In the genomic region with DNA sequence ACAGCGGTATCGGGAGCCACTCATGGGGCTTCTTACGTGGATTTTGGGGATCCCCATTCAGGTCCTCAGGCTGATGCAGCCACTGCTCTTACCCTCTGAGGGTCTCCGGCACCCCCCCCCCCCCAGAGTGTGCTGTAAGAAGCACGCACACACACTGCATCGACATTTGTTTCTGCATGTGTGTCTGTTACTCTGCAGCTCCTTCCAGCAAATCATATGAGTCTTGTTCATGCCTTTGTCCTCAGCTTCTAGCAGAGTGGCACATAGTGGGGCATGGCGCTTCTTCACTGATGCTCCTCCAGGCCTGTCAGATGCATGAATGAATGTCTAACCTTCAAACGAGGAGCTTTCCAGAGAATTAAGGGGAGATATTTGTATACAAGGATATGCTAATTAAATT, we compare ENCODE assay signal across 15 mouse cellular contexts. TPM values are rescaled to one million over a fixed set of nuclear protein-coding genes. Genes with fewer than 3 reads are reported as not detected.
"Had no signal": no experiment of that assay in that cellular context is flagged by ENCODE, and none has a peak within 500 bp of the region (broad histone marks: within the 10 kb centered on the region; RNA-seq: fewer than 3 reads in every experiment).

No protein-coding gene starts in this region.

- H3K27ac ChIP-seq: kidney, embryonic 15.5 days; left cerebral cortex, adult 2 months; liver, embryonic 13.5 days; midbrain, embryonic 12.5 days; neural tube, embryonic 12.5 days had no signal

- H3K36me3 ChIP-seq: kidney, embryonic 15.5 days; liver, embryonic 13.5 days; midbrain, embryonic 12.5 days; neural tube, embryonic 12.5 days had no signal

- H3K9ac ChIP-seq: kidney, embryonic 15.5 days; liver, embryonic 13.5 days; midbrain, embryonic 12.5 days; neural tube, embryonic 12.5 days had no signal

- H3K27me3 ChIP-seq: liver, embryonic 13.5 days; neural tube, embryonic 12.5 days had no signal

- H3K4me2 ChIP-seq: kidney, embryonic 15.5 days; liver, embryonic 13.5 days; midbrain, embryonic 12.5 days; neural tube, embryonic 12.5 days had no signal

- H3K9me3 ChIP-seq: kidney, embryonic 15.5 days; liver, embryonic 13.5 days; midbrain, embryonic 12.5 days; neural tube, embryonic 12.5 days had no signal

- DNase-seq: kidney, postnatal 10 days; kidney, postnatal 36 days; layer of hippocampus, postnatal 36 days; liver, embryonic 13.5 days; lung, adult 2 months; lung, postnatal 14 days; lung, postnatal 4 days; thymus, adult 18-20 months; thymus, postnatal 36 days had no signal

- H3K4me1 ChIP-seq: liver, embryonic 13.5 days had no signal

- H3K4me3 ChIP-seq: kidney, embryonic 15.5 days; left cerebral cortex, adult 2 months; liver, embryonic 13.5 days; midbrain, embryonic 12.5 days; neural tube, embryonic 12.5 days had no signal

RNA-seq across cellular contexts. Expression of a gene that starts 11.4 kb away (rescaled TPM):
- total RNA-seq: megakaryocyte progenitor cell, adult 5-6 weeks; megakaryocyte-erythroid progenitor cell, adult 5-6 weeks had no signal
- polyA plus RNA-seq: liver, embryonic 13.5 days had no signal
